Mouse (Mus musculus) heart, postnatal 0 days (tissue): ENCODE results near the gene Nmrk1.

Source experiments
- CTCF ChIP-seq: IDR thresholded peaks from 2 replicates; pipeline ENCODE4 v1.5.1; 2016; ENCODE audit warnings: antibody characterized with exemption, control low read depth, low read depth
- EP300 ChIP-seq: IDR thresholded peaks from 2 replicates; pipeline ENCODE4 v1.6.1; 2016; ENCODE audit warnings: antibody characterized with exemption, low read depth

- no peak for TF ChIP-seq CTCF
- no peak for TF ChIP-seq EP300
Observed at GRCm38 (mm10) chr19:18583706-18584105, 48.0 kb upstream of the Nmrk1 start.
